Mouse (Mus musculus) monocyte, adult 5-6 weeks (primary cell): Measurements from ENCODE around the gene Cpxm1. TPM values are rescaled to one million over a fixed set of nuclear protein-coding genes. Genes with fewer than 3 reads are reported as not detected.
A peak's percentile ranks its signal among the peaks of the same experiment; 100 is the strongest.

Source experiments
- ATAC-seq: fragments of 153-309, 156-312 bp; replicated peaks from 2 replicates; pipeline ENCODE4 v1.8.0; 2017; ENCODE audit warnings: mild to moderate bottlenecking; ENCODE audit not compliant: low TSS enrichment, insufficient number of reproducible peaks, severe bottlenecking, poor library complexity, low FRiP score
- total RNA-seq: library from RNA; stranded (forward); fragments of 200-1000, 200-491, 200-594 nt; gene quantifications from 3 replicates; pipeline ENCODE4 v1.2.3, GENCODE M21; 2017

Gene Cpxm1
- 0.19 to 0.67 TPM in 2 of 3 replicates, not detected in the other for total RNA-seq

GRCm38 (mm10) chr2:130397186-130397985 lies at the start of gene Cpxm1:
TSS of gene Cpxm1 (minus strand) at chr2:130397574.
- no peak for ATAC-seq

- no peak for ATAC-seq
Measured at GRCm38 (mm10) chr2:130442162-130442561, 44.8 kb upstream of the Cpxm1 start.

- ATAC-seq: no peak
Measured at GRCm38 (mm10) chr2:130439840-130440480, 42.6 kb upstream of the Cpxm1 start.

- ATAC-seq: no peak
Measured at GRCm38 (mm10) chr2:130438861-130439260, 41.5 kb upstream of the Cpxm1 start.

- no peak for ATAC-seq
Measured at GRCm38 (mm10) chr2:130436769-130437168, 39.4 kb upstream of the Cpxm1 start.

GRCm38 (mm10) chr2:130433152-130433551 lies 35.8 kb upstream of the Cpxm1 start:
- ATAC-seq: peak; percentile 59; the same call in 1 of the 2 replicates

GRCm38 (mm10) chr2:130432157-130432556 lies 34.8 kb upstream of the Cpxm1 start:
- no peak for ATAC-seq

GRCm38 (mm10) chr2:130430484-130430883 lies 33.1 kb upstream of the Cpxm1 start:
- no peak for ATAC-seq

GRCm38 (mm10) chr2:130429851-130430250 lies 32.5 kb upstream of the Cpxm1 start:
- no peak for ATAC-seq

GRCm38 (mm10) chr2:130425112-130425511 lies 27.7 kb upstream of the Cpxm1 start:
- ATAC-seq: no peak

- peak; percentile 85 for ATAC-seq
Measured at GRCm38 (mm10) chr2:130424126-130424853, 26.9 kb upstream of the Cpxm1 start, which contains the start of the genes Vps16 and Pced1a. TSS of gene Vps16 (plus strand) at chr2:130424339. TSS of gene Pced1a (minus strand) at chr2:130424701.

- peak; percentile 3; the same call in 1 of the 2 replicates for ATAC-seq
Measured at GRCm38 (mm10) chr2:130423397-130424125, 26.2 kb upstream of the Cpxm1 start.

GRCm38 (mm10) chr2:130421781-130422620 lies 24.6 kb upstream of the Cpxm1 start:
- ATAC-seq: no peak

GRCm38 (mm10) chr2:130414094-130414856 lies 16.9 kb upstream of the Cpxm1 start:
- ATAC-seq: no peak

GRCm38 (mm10) chr2:130412775-130413174 lies 15.4 kb upstream of the Cpxm1 start:
- no peak for ATAC-seq

GRCm38 (mm10) chr2:130411558-130412495 lies 14.5 kb upstream of the Cpxm1 start:
- ATAC-seq: peak; percentile 79
